Mouse (Mus musculus) small intestine, adult 2 months (tissue): ENCODE results near the gene Camk2n1. TPM values are rescaled to one million over a fixed set of nuclear protein-coding genes. Genes with fewer than 3 reads are reported as not detected.
"Not testable (repeated sequence)": the region's sequence is repeated elsewhere in the genome, so short reads cannot be mapped to it uniquely, and the experiment has no call there.

ENCODE experiments used
- H3K27ac ChIP-seq: fragments of 200-500 bp; 2 replicates; pipeline ENCODE4 v1.5.1; 2012; ENCODE audit warnings: low read depth, low read length, control low read depth, inconsistent platforms; ENCODE audit not compliant: insufficient read depth
- H3K27me3 ChIP-seq: fragments of 200-500 bp; 2 replicates; pipeline ENCODE4 v1.6.1; 2012; ENCODE audit warnings: mild to moderate bottlenecking, moderate library complexity, low read length, inconsistent platforms; ENCODE audit not compliant: control insufficient read depth, insufficient read depth
- H3K36me3 ChIP-seq: fragments of 200-500 bp; 2 replicates; pipeline ENCODE4 v1.6.1; 2012; ENCODE audit warnings: mild to moderate bottlenecking, low read length, control low read depth, inconsistent platforms; ENCODE audit not compliant: control insufficient read depth, insufficient read depth
- H3K4me1 ChIP-seq: fragments of 200-500 bp; 2 replicates; pipeline ENCODE4 v1.6.1; 2012; ENCODE audit warnings: low read length, inconsistent platforms, mixed read lengths; ENCODE audit not compliant: control insufficient read depth, insufficient read depth, insufficient read length
- H3K4me3 ChIP-seq: fragments of 200-500 bp; 2 replicates; pipeline ENCODE4 v1.5.1; 2012; ENCODE audit warnings: low read depth, mild to moderate bottlenecking, control low read depth, inconsistent platforms, low read length, moderate library complexity
- CTCF ChIP-seq: fragments of 200-500 bp; IDR thresholded peaks from 2 replicates; pipeline ENCODE4 v1.5.1; 2012; ENCODE audit warnings: low read depth, mild to moderate bottlenecking, control low read depth, inconsistent platforms, low read length, moderate library complexity, mixed read lengths; ENCODE audit not compliant: insufficient replicate concordance, insufficient read length; ENCODE audit errors: extremely low read depth
- POLR2A ChIP-seq: fragments of 200-500 bp; IDR thresholded peaks from 2 replicates; pipeline ENCODE4 v1.6.1; 2012; ENCODE audit warnings: low read depth, mild to moderate bottlenecking, control low read depth, inconsistent platforms, low read length, moderate library complexity
- WGBS: fragments of 180-500 bp; shearing (Covaris S2); methylation state at CpG from one replicate; pipeline ENCODE4 v1.1.7; 2018; 5-methylcytosine and 5-hydroxymethylcytosine counted together
- polyA plus RNA-seq: library from polyadenylated mRNA; depleted of rRNA; stranded (reverse); fragments of >200 nt; gene quantifications from 2 replicates; pipeline ENCODE4 v1.2.3, GENCODE M21; 2012

Gene Camk2n1
- polyA plus RNA-seq, 1 experiment: 93.9 TPM

DNA sequence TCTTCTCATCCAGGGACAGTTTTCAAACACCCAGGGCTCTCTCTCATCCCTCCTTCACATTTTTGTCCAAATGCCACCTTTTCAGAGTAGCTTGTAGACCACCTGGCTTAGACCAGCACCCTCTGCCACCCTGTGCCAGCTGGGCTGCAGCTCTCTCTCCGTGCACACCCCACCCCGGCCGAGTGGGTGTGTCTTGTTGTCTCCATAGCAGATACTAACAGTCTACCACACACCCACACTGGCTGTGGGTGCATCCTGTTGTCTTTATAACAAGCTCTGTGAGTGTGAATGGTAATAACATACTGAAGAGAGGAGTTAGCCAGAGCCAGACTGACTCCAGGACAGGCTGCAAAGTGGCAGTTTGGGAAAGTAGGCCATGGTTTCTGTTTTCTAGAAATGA, 38.1 kb upstream of the Camk2n1 start:
- Histone ChIP-seq H3K4me1 (peaks cover 4% of the 10 kb centered on the region; the same call in 1 of the 2 replicates), H3K27me3 (no peaks in the 10 kb centered on the region), H3K4me3 (no peak overlapping the region), H3K36me3 (no peaks in the 10 kb centered on the region), H3K27ac (no peak overlapping the region)
- WGBS: 38% methylated on average over 3 of the region's 3 CpGs
- no peak for TF ChIP-seq CTCF
- TF ChIP-seq POLR2A: no peak

DNA sequence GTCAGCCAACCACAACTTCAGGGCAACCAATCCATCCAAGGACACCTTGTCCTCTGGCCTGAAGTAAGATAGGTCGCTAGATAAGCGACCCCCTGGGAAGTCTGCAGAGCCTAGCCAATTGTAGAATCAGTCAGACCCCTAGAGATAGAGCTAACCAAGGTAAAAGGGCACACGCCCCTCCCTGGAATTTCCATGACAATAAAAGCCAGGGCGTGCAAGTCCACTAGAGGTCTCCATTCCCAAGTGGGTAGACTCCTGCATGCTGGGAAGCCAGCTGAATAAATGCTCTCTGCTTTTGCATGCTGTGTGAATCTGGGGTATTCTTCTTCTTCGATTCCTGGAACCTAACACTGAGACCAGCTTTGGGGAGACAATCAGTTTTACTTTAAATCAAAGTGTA, 37.7 kb upstream of the Camk2n1 start:
- Histone ChIP-seq H3K4me1 (peaks cover 4% of the 10 kb centered on the region; the same call in 1 of the 2 replicates), H3K27ac (no peak overlapping the region), H3K36me3 (no peaks in the 10 kb centered on the region), H3K27me3 (no peaks in the 10 kb centered on the region), H3K4me3 (no peak overlapping the region)
- TF ChIP-seq CTCF (no peak), POLR2A (no peak)
- WGBS: 83% methylated on average over 5 of the region's 5 CpGs

DNA sequence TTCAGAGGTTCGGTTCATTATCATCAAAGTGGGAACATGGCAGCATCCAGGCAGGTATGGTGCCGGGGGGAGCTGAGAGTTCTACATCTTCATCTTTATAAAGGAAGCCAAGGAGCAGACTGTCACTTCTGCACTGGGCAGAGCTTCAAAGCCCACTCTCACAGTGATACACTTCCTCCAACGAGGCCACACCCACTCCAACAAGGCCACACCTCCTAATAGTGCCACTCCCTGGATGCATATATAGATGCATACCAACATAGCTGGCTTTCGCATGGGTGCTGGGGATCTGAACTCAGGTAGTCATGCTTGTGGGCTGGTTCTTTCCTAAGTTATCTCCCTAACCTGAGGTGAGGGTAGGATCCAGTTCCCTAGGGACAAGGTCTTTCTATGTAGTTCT, 36.2 kb upstream of the Camk2n1 start:
- Histone ChIP-seq H3K36me3 (no peaks in the 10 kb centered on the region), H3K27me3 (no peaks in the 10 kb centered on the region), H3K27ac (no peak overlapping the region), H3K4me3 (no peak overlapping the region), H3K4me1 (peaks cover 4% of the 10 kb centered on the region; the same call in 1 of the 2 replicates)
- WGBS: 50% methylated on average over 4 of the region's 4 CpGs
- no peak for TF ChIP-seq POLR2A
- TF ChIP-seq CTCF: no peak

DNA sequence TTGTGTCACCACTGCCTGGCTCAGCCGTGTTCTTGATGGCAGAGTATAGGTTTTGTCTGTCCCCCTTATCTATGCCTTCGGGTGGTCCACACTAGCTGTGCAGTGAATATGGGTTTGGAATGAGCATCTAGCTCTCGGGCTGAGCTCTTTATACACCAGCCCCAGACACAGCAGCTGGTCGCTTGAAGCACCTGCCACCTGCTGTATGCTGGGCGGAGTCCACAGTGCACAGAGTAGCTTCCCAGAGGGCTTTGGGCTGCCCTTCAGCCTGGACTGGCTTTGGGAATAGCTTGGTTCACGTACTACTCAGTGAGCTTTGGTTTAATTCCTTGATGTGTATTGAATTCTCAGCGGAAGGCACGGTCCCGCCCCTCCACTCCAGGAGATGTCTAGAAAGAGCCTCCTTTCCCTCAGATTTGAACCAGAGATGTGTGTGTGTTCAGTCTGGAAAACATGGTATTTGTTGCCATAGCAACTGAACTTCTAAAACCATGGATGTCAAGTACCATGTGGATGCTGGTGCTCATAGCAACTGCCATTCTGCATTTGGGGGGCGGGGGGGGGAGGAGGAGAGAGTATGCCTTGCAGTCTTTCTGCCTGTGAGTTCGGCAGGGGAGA, 35.7 kb upstream of the Camk2n1 start:
- Histone ChIP-seq H3K4me3 (no peak overlapping the region), H3K27me3 (no peaks in the 10 kb centered on the region), H3K36me3 (no peaks in the 10 kb centered on the region), H3K4me1 (peaks cover 4% of the 10 kb centered on the region; the same call in 1 of the 2 replicates), H3K27ac (no peak overlapping the region)
- TF ChIP-seq POLR2A (no peak), CTCF (no peak)
- WGBS: 22% methylated on average over 11 of the region's 11 CpGs

DNA sequence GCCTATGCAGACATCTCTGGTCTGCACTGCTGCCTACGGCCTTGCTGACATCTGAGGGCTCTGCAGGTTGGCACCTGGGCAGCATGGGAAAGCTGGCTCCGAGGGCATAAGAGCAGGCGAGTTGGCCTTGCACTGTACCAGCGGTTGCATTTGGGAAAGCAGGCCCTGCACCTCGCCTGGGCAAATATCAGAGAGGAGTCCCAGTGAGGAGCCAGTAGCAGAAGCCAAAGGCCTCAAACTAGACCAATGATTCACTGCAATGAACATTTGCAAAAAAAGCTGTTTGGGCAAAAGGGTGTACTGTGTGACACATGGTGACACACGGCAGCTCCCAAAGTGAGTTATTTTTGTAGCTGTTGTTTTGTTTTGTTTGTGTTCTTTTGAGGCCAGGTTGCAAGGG, 29.1 kb upstream of the Camk2n1 start:
- H3K36me3 ChIP-seq: no peaks in the 10 kb centered on the region
- 84% methylated on average over 6 of the region's 6 CpGs for WGBS
- TF ChIP-seq CTCF: no peak
- TF ChIP-seq POLR2A: no peak
- H3K4me3 ChIP-seq: no peak overlapping the region
- H3K27me3 ChIP-seq: no peaks in the 10 kb centered on the region
- H3K27ac ChIP-seq: no peak overlapping the region
- peaks cover 12% of the 10 kb centered on the region; the same call in 1 of the 2 replicates for H3K4me1 ChIP-seq

DNA sequence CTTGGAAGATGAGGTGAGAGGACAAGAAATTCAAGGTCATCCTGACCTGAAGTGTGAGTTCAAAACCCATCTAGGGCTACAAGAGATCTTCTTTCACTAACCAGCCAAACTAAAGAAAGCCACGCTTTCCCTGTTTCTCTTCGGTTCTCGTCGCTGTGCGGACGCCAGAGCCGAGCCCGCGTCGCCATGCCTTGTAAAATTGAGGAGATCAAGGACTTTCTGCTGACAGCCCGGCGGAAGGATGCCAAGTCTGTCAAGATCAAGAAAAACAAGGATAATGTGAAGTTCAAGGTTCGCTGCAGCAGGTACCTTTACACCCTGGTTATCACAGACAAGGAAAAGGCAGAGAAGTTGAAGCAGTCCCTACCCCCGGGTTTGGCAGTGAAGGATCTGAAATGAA, 28.5 kb upstream of the Camk2n1 start:
- H3K4me3 ChIP-seq: not testable (repeated sequence)

DNA sequence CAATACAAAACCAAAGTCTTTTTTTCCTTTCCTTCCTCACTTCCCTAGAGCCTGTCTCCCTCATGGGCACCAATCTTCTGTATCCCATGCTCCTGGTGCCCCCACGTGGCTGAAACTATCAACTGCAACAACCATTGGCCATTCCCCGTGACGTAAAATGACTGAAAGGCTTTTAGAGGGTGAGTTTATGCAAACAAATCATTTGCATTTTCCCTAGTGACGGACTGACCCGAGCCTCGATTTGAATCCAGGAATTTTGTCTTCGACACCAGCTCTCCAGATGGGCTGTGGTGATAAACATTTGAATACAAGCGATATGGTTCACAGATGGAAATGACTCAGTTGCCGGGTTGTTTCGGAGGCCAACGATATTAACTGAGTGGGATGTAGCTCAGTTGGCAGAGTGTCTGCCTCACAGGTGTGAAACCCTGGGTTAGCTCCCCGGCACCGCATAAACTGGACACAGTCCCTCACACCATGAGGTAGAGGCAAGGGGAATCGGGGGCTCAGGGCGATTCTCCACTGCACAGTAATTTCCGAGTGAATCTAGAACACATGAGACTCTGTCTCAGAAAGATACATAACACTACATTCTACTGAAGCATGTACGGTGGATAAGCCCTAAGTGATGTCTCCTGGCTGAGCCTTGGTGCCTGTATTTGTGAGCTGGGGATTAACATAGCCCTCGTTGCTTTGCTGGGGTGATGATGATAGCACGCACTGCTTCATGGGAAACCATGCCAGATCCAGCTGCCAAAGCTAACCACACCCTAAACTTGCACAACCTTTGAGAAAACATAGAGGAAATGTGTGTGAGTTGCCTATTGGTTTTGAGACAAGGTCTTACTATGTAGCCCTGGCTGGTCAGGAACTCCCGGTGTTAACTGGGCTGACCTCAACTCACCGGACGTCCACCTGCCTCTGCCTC, 27.1 kb upstream of the Camk2n1 start:
- WGBS: 17% methylated on average over 22 of the region's 22 CpGs
- H3K4me3 ChIP-seq: peak overlapping the region; percentile 24
- no peaks in the 10 kb centered on the region for H3K36me3 ChIP-seq
- no peaks in the 10 kb centered on the region for H3K27me3 ChIP-seq
- TF ChIP-seq CTCF (peak; percentile 76; the same call in 1 of the 2 replicates), POLR2A (no peak)
- peaks cover 12% of the 10 kb centered on the region; the same call in 1 of the 2 replicates for H3K4me1 ChIP-seq
- peak overlapping the region; percentile 8; the same call in 1 of the 2 replicates for H3K27ac ChIP-seq

More for the DNA sequence above, 28.5 kb upstream of the Camk2n1 start:
- not testable (repeated sequence) for H3K27ac ChIP-seq, H3K27me3 ChIP-seq, H3K36me3 ChIP-seq
- H3K4me1 ChIP-seq: peaks cover 12% of the 10 kb centered on the region; the same call in 1 of the 2 replicates
- 40% methylated on average over 14 of the region's 14 CpGs for WGBS
